Mouse (Mus musculus): ENCODE data around the gene Cactin. TPM values are rescaled to one million over a fixed set of nuclear protein-coding genes. Genes with fewer than 3 reads are reported as not detected.

Cactin gene
- polyA plus RNA-seq (2014; fragmentation: Nextera tagmentation; extraction: Ambion mirVana), result 34.3 and 42.9 TPM in 2 replicates

- Histone ChIP-seq H3K27me3 (ENCODE audit: insufficient read depth, low read length) (no peaks in the 10 kb centered on the region), H3K9ac (peak within 1 kb of the TSS; percentile 87), H3K9me3 (ENCODE audit: low read depth, low read length) (no peaks in the 10 kb centered on the region), H3K27ac (ENCODE audit: low read depth) (peak within 1 kb of the TSS; percentile 87), H3K4me3 (ENCODE audit: low read depth, low read length) (peak within 1 kb of the TSS; percentile 98), H3K36me3 (ENCODE audit: insufficient read depth) (peaks cover 61% of the 10 kb centered on the region), H3K4me1 (ENCODE audit: insufficient read depth) (peaks cover 19% of the 10 kb centered on the region; the same call in 1 of the 2 replicates), H3K4me2 (peak within 1 kb of the TSS; percentile 76)
- peak; percentile 59 for TF ChIP-seq CTCF (IDR thresholded peaks at IDR 0.05; ENCODE audit: low read depth)
- WGBS, result under 1% methylated on average over 68 of the region's 68 CpGs
- ATAC-seq (ENCODE audit: insufficient read depth), result peak; percentile 88
- DNase-seq, result peak; percentile 100
Observed at GRCm38 (mm10) chr10:81320550-81321347, at the start of gene Cactin. Gene Cactin, plus strand, starts transcription at chr10:81321103.

- 93% methylated on average over 21 of the region's 21 CpGs for WGBS
- H3K27ac ChIP-seq (ENCODE audit: low read depth), result no peak overlapping the region
- ATAC-seq (ENCODE audit: insufficient read depth) (no peak), DNase-seq (no peak)
- no peak overlapping the region for H3K4me3 ChIP-seq (ENCODE audit: low read depth, low read length)
- H3K9me3 ChIP-seq (ENCODE audit: low read depth, low read length), result no peaks in the 10 kb centered on the region
- no peak overlapping the region for H3K4me2 ChIP-seq
- no peak overlapping the region for H3K9ac ChIP-seq
- no peaks in the 10 kb centered on the region for H3K27me3 ChIP-seq (ENCODE audit: insufficient read depth, low read length)
- no peak for TF ChIP-seq CTCF (IDR thresholded peaks at IDR 0.05; ENCODE audit: low read depth)
- H3K4me1 ChIP-seq (ENCODE audit: insufficient read depth), result peaks cover 7% of the 10 kb centered on the region; the same call in 1 of the 2 replicates
- H3K36me3 ChIP-seq (ENCODE audit: insufficient read depth), result peaks cover 42% of the 10 kb centered on the region
Observed at GRCm38 (mm10) chr10:81272356-81272755, 48.5 kb upstream of the Cactin start.

DNA sequence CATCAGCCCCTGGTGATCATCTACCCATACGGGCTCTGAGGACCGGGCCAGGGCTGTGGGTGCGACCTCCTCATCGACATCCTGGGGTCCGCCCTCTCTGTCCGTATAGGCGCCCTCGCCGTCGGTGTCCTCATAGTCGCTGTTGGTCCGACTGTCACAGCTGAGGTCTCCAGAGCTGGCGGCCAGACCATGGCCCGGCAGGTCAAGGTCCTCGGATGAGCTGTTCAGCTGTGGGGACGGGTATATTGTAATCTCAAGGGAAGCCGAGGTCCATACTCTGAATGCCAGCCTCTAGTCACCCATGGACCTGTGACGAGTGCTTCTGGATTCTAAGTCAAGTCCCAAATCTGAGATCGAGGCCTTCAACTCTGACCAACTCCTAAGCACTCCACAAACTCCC lies 47.1 kb upstream of the Cactin start:
- peaks cover 42% of the 10 kb centered on the region for H3K36me3 ChIP-seq (ENCODE audit: insufficient read depth)
- 87% methylated on average over 19 of the region's 19 CpGs for WGBS
- no peak overlapping the region for H3K27ac ChIP-seq (ENCODE audit: low read depth)
- no peak for TF ChIP-seq CTCF (IDR thresholded peaks at IDR 0.05; ENCODE audit: low read depth)
- H3K27me3 ChIP-seq (ENCODE audit: insufficient read depth, low read length), result no peaks in the 10 kb centered on the region
- H3K9ac ChIP-seq, result no peak overlapping the region
- H3K4me2 ChIP-seq, result no peak overlapping the region
- no peak overlapping the region for H3K4me3 ChIP-seq (ENCODE audit: low read depth, low read length)
- DNase-seq (no peak), ATAC-seq (ENCODE audit: insufficient read depth) (no peak)
- H3K4me1 ChIP-seq (ENCODE audit: insufficient read depth), result peaks cover 1% of the 10 kb centered on the region; the same call in 1 of the 2 replicates
- no peaks in the 10 kb centered on the region for H3K9me3 ChIP-seq (ENCODE audit: low read depth, low read length)

- Histone ChIP-seq H3K4me1 (ENCODE audit: insufficient read depth) (no peaks in the 10 kb centered on the region), H3K27me3 (ENCODE audit: insufficient read depth, low read length) (peaks cover 9% of the 10 kb centered on the region), H3K4me2 (no peak overlapping the region), H3K36me3 (ENCODE audit: insufficient read depth) (peaks cover 19% of the 10 kb centered on the region; the same call in 1 of the 2 replicates), H3K4me3 (ENCODE audit: low read depth, low read length) (no peak overlapping the region), H3K9ac (no peak overlapping the region), H3K27ac (ENCODE audit: low read depth) (no peak overlapping the region), H3K9me3 (ENCODE audit: low read depth, low read length) (no peaks in the 10 kb centered on the region)
- ATAC-seq (ENCODE audit: insufficient read depth), result no peak
- TF ChIP-seq CTCF (IDR thresholded peaks at IDR 0.05; ENCODE audit: low read depth), result 0 out of 2 replicates have a peak, but pooled peaks have one; percentile 5
- WGBS, result 71% methylated on average over 22 of the region's 22 CpGs
- DNase-seq, result no peak
Observed at GRCm38 (mm10) chr10:81277676-81278075, 43.2 kb upstream of the Cactin start.

GRCm38 (mm10) chr10:81279496-81279895 lies 41.4 kb upstream of the Cactin start:
- ATAC-seq (ENCODE audit: insufficient read depth), result no peak

GRCm38 (mm10) chr10:81284189-81284588 lies 36.7 kb upstream of the Cactin start:
- Histone ChIP-seq H3K4me1 (ENCODE audit: insufficient read depth) (no peaks in the 10 kb centered on the region), H3K27me3 (ENCODE audit: insufficient read depth, low read length) (peaks cover 36% of the 10 kb centered on the region), H3K4me2 (peak overlapping the region; percentile 66; the same call in 1 of the 2 replicates), H3K4me3 (ENCODE audit: low read depth, low read length) (peak overlapping the region; percentile 40; the same call in 1 of the 2 replicates), H3K27ac (ENCODE audit: low read depth) (peak overlapping the region; percentile 6; the same call in 1 of the 2 replicates), H3K9ac (no peak overlapping the region), H3K9me3 (ENCODE audit: low read depth, low read length) (no peaks in the 10 kb centered on the region), H3K36me3 (ENCODE audit: insufficient read depth) (no peaks in the 10 kb centered on the region)
- DNase-seq, result no peak
- no peak for TF ChIP-seq CTCF (IDR thresholded peaks at IDR 0.05; ENCODE audit: low read depth)
- ATAC-seq (ENCODE audit: insufficient read depth), result no peak
- 37% methylated on average over 6 of the region's 6 CpGs for WGBS

More at GRCm38 (mm10) chr10:81279496-81279895, 41.4 kb upstream of the Cactin start:
- Histone ChIP-seq H3K27me3 (ENCODE audit: insufficient read depth, low read length) (peaks cover 27% of the 10 kb centered on the region), H3K4me2 (no peak overlapping the region), H3K9me3 (ENCODE audit: low read depth, low read length) (no peaks in the 10 kb centered on the region), H3K27ac (ENCODE audit: low read depth) (no peak overlapping the region), H3K4me1 (ENCODE audit: insufficient read depth) (no peaks in the 10 kb centered on the region), H3K9ac (peak overlapping the region; percentile 9; the same call in 1 of the 2 replicates), H3K36me3 (ENCODE audit: insufficient read depth) (0 out of 2 replicates have a peak, but pooled peaks cover 1% of the 10 kb centered on the region), H3K4me3 (ENCODE audit: low read depth, low read length) (no peak overlapping the region)
- 23% methylated on average over 10 of the region's 10 CpGs for whole genome bisulfite sequencing
- no peak for TF ChIP-seq CTCF (IDR thresholded peaks at IDR 0.05; ENCODE audit: low read depth)
- peak; percentile 67 for DNase-seq

DNA sequence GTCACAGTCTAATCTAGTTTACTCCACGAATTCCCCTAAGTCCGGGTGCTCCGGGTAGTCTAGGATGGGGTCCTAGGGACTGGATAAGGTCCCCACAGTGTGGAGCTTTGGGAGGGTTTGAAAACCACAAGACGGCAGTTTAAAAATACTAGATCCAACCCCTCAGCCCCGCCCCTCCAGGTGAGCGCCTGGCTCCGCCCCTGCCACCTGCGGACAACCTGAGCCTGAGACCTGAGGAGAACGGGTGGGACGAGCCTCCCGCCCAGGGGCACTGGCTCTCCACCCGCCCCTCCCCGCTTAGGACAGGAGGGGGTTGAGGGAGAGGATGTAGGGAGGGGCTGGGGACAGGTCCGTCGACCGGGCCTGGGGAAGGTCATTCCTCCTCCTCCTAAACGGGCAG lies 36.2 kb upstream of the Cactin start:
- Histone ChIP-seq H3K4me1 (ENCODE audit: insufficient read depth) (no peaks in the 10 kb centered on the region), H3K36me3 (ENCODE audit: insufficient read depth) (no peaks in the 10 kb centered on the region), H3K27ac (ENCODE audit: low read depth) (peak overlapping the region; percentile 6), H3K4me2 (peak overlapping the region; percentile 66), H3K9ac (peak overlapping the region; percentile 13), H3K27me3 (ENCODE audit: insufficient read depth, low read length) (peaks cover 34% of the 10 kb centered on the region), H3K9me3 (ENCODE audit: low read depth, low read length) (no peaks in the 10 kb centered on the region), H3K4me3 (ENCODE audit: low read depth, low read length) (peak overlapping the region; percentile 40)
- peak; percentile 59 for DNase-seq
- peak; percentile 26; the same call in 1 of the 2 replicates for ATAC-seq (ENCODE audit: insufficient read depth)
- WGBS, result 9% methylated on average over 17 of the region's 17 CpGs
- no peak for TF ChIP-seq CTCF (IDR thresholded peaks at IDR 0.05; ENCODE audit: low read depth)
